Mouse (Mus musculus): ENCODE measurements at regions not wholly inside any gene's neighbourhood (a gene's known extent, or its start where the extent isn't known, plus 50 kb on each side); places are given as distances from the start of the nearest gene placed in this dataset.

DNA sequence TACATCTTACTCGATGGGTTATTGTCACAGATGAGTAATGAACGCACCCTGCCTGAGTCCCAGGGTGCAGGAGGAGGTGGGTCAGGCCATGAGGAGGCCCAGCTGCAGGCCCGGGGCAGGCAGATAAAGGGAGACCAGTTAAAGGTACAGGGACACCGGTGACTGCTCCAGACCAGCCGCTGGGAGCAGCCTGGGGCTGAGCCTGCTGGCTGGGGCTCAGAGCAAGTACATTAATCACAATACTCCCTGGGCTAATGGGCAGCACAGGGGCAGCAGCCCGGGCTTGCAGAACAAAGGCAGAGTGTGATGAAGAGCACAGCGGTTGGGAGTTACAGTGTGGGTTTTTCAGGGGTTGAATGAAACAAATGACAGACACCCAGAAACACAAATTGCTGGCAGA lies 154.4 kb upstream of the Rnf219 start:
- TF ChIP-seq MAFK (IDR thresholded peaks at IDR 0.05; ENCODE audit: insufficient read depth, low read depth, low read length), result no peak
- TF ChIP-seq ZNF384 (IDR thresholded peaks at IDR 0.05; ENCODE audit: low read depth, low read length), result no peak
- no peak for TF ChIP-seq ZC3H11A (IDR thresholded peaks at IDR 0.05; ENCODE audit: borderline replicate concordance, low read depth, low read length)
- TF ChIP-seq HCFC1 (IDR thresholded peaks at IDR 0.05; ENCODE audit: borderline replicate concordance, insufficient read depth, low read length), result no peak
- TF ChIP-seq CHD2 (IDR thresholded peaks at IDR 0.05; ENCODE audit: low read depth, low read length), result no peak
